Mouse (Mus musculus): ENCODE measurements around the gene Gm7030.
"Not testable (repeated sequence)": the region's sequence is repeated elsewhere in the genome, so short reads cannot be mapped to it uniquely, and the experiment has no call there.

GRCm38 (mm10) chr17:36151200-36151599 is 22.0 kb upstream of the Gm7030 start:
- TF ChIP-seq POLR2A, CTCF (IDR thresholded peaks at IDR 0.05; ENCODE audit: insufficient read depth, low read depth, low read length): not testable (repeated sequence)

All from olfactory bulb, adult 2 months (tissue).